Mouse (Mus musculus) lung, adult 2 months (tissue): ENCODE data around the gene Hrc.
A peak's percentile ranks its signal among the peaks of the same experiment; 100 is the strongest.

Source experiments
- CTCF ChIP-seq: fragments of 200-500 bp; IDR thresholded peaks from 2 replicates; pipeline ENCODE4 v1.5.1; 2011; ENCODE audit warnings: mild to moderate bottlenecking, low read length, control low read depth; ENCODE audit not compliant: insufficient read depth
- POLR2A ChIP-seq: fragments of 200-500 bp; IDR thresholded peaks from 2 replicates; pipeline ENCODE4 v1.6.1; 2011; ENCODE audit warnings: low read depth, mild to moderate bottlenecking, control low read depth, low read length, borderline replicate concordance; ENCODE audit errors: extremely low read depth

DNA sequence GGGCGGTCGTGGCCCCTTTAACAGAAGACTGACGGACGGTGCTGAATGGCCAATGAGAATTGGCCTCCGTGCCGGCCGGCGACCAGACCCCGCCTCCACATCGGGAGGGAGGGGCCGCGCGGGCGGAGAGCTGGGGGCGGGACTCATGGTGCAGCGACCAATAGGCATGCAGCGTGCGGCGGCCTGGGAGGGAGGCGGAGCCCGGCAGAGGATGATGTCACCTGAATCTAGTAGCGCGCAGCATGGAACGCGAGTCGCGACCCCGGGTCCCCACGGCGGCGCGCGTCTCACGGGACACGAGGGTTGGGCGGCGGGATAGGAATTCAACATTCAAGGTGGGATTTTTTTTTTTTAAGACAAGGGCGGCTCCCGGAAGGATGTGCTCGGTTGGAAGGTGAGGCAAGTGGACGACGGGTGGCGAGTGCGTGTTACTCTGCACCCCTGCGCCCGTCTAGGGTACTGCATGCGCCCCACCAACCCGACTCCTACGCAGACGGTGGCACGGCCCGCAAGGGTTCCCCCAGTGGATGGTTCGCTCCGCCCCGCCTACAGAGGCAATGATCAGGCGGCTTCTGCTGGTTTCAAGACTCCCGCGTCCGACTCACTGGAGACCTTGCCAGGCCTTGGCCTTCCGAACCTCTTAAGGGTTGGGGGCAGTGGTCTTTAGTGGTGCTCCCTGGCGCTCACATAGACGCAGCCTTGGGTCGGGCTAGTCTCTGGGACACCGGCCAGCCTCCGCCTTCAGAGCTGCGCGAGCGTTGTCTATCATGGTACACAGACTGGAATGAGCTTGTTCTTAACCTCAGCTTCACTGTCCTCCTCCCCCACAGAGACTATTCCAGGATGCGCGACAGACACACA lies 32.2 kb downstream of the Hrc start:
- peak; percentile 24; the same call in 1 of the 2 replicates for TF ChIP-seq POLR2A
- TF ChIP-seq CTCF = peak; percentile 64
